Mouse (Mus musculus) ZHBTc4 (cell line): Measurements from ENCODE around the gene Gm20830.
"Not testable (repeated sequence)": the region's sequence is repeated elsewhere in the genome, so short reads cannot be mapped to it uniquely, and the experiment has no call there.

Experiments
- DNase-seq: peaks from one replicate; pipeline ENCODE4 v3.0.0-alpha.2; 2011; ENCODE audit warnings: low read depth, low spot score

The Gm20830 gene

DNA sequence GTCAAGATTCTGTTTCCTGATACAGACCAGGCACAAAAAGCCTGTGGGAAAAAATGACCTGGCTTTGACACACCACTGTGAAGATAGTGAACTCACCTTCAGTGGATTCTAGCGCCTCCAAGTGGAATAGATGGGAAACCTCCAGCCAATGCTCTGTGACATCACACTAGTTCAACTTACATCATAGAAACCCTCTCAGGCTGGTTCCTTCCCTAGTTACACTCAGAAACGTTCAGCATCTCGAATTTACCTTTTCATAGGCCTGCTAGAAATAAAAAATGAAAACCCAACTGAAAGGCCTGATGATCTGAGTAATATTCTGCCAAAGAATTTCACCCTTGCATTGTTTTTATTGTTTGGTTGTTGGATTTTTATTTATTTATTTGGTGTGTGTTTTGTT lies at the start of gene Gm20830:
Gm20830 (minus strand) TSS at position 101 of the 400 bp plus-strand sequence.
- DNase-seq = not testable (repeated sequence)
